Mouse (Mus musculus): Measurements from ENCODE around the gene Mlec. TPM values are rescaled to one million over a fixed set of nuclear protein-coding genes. Genes with fewer than 3 reads are reported as not detected.
"Not testable (repeated sequence)": the region's sequence is repeated elsewhere in the genome, so short reads cannot be mapped to it uniquely, and the experiment has no call there.

Mlec gene
- polyA plus RNA-seq, 1 experiment = 120 TPM

DNA sequence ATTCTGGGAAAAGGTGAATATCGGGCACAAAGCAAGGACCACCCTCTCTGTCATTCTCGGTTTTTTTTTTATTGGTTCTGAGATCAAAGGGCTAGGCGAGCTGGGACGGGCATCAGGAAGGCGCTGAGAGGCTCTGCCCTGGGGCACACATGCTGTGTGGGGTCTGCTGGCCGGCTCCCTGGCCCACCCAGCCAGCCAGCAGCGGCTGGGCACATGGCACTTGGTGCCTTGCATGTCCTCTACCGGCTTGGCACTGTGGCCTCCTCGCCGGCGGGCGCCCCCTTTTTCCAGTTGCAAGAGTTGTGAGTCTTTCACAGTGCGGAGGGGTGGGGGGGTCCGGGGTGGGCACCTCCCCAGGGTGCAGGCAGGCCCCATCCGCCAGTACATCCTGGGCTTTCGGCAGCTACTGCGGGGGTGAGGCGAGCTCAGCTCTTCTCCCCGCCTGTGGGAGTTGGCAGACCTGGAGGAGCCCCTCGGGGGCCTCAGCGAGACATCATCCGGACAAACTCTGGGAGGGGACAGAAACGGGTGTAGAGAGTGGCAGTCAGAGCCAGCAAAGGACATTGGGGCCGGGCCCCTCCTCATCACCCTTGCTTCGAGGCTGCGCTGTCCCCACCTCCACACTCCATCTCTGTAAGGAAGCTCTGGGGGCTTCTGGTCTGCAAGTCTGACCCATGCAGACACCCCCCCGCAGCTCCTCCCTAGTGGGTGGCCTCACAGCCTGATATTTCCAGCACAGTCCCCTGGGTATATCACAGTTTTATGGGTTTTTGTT is 10.8 kb upstream of the Mlec start:
- Histone ChIP-seq H3ac (ENCODE audit: control insufficient read depth, insufficient read length, low read depth) (no peak overlapping the region), H3K4me3 (ENCODE audit: insufficient read depth, poor library complexity, severe bottlenecking) (no peak overlapping the region), H3K36me3 (ENCODE audit: control insufficient read depth, insufficient read depth) (no peaks in the 10 kb centered on the region), H3K79me2 (ENCODE audit: control insufficient read depth, insufficient read depth) (no peaks in the 10 kb centered on the region), H3K79me3 (ENCODE audit: low read depth) (no peaks in the 10 kb centered on the region), H3K27me3 (ENCODE audit: control insufficient read depth, insufficient read depth, insufficient read length) (no peaks in the 10 kb centered on the region)
- TF ChIP-seq MYOD1 (IDR thresholded peaks at IDR 0.05; ENCODE audit: control insufficient read depth, insufficient read length, low read depth) (no peak), CTCF (IDR thresholded peaks at IDR 0.05; ENCODE audit: control insufficient read depth, insufficient read depth, insufficient read length) (no peak), USF1 (IDR thresholded peaks at IDR 0.05; ENCODE audit: low read depth) (no peak), CEBPB (IDR thresholded peaks at IDR 0.05; ENCODE audit: low read depth) (no peak), FOSL1 (IDR thresholded peaks at IDR 0.05; ENCODE audit: insufficient read depth, low read length, poor library complexity, severe bottlenecking) (no peak), MYOG (IDR thresholded peaks at IDR 0.05; ENCODE audit: control insufficient read depth, extremely low read depth, insufficient read length) (no peak), MAX (IDR thresholded peaks at IDR 0.05) (no peak)

DNA sequence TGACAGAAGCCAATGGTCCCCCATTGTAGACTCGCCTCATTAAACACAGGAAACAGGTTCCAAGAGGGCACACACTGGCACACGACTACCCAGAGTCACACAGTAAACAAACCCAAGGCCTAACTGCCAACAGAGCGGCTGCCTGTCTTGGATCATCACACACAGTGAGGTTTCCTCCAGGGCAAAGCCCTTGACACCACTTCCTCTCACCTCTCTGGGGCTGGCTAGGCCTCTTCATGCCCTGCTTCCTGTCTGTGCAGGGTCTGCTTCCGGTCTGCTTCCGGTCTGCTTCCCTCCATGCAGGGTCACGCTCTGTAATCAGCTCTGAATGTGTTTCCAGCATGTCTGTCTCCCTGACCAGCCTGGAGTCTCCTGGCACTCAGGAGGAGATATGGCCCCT is 9.4 kb upstream of the Mlec start:
- TF ChIP-seq MAX (IDR thresholded peaks at IDR 0.05) = no peak
- TF ChIP-seq CTCF (IDR thresholded peaks at IDR 0.05; ENCODE audit: control insufficient read depth, insufficient read depth, insufficient read length) = no peak
- no peak for TF ChIP-seq CEBPB (IDR thresholded peaks at IDR 0.05; ENCODE audit: low read depth)
- no peak for TF ChIP-seq FOSL1 (IDR thresholded peaks at IDR 0.05; ENCODE audit: insufficient read depth, low read length, poor library complexity, severe bottlenecking)
- no peak for TF ChIP-seq MYOG (IDR thresholded peaks at IDR 0.05; ENCODE audit: control insufficient read depth, extremely low read depth, insufficient read length)
- TF ChIP-seq USF1 (IDR thresholded peaks at IDR 0.05; ENCODE audit: low read depth) = no peak
- TF ChIP-seq MYOD1 (IDR thresholded peaks at IDR 0.05; ENCODE audit: control insufficient read depth, insufficient read length, low read depth) = no peak
- Histone ChIP-seq H3K79me2 (ENCODE audit: control insufficient read depth, insufficient read depth) (no peaks in the 10 kb centered on the region), H3K36me3 (ENCODE audit: control insufficient read depth, insufficient read depth) (no peaks in the 10 kb centered on the region), H3ac (ENCODE audit: control insufficient read depth, insufficient read length, low read depth) (no peak overlapping the region), H3K27me3 (ENCODE audit: control insufficient read depth, insufficient read depth, insufficient read length) (no peaks in the 10 kb centered on the region), H3K4me3 (ENCODE audit: insufficient read depth, poor library complexity, severe bottlenecking) (no peak overlapping the region), H3K79me3 (ENCODE audit: low read depth) (no peaks in the 10 kb centered on the region)

DNA sequence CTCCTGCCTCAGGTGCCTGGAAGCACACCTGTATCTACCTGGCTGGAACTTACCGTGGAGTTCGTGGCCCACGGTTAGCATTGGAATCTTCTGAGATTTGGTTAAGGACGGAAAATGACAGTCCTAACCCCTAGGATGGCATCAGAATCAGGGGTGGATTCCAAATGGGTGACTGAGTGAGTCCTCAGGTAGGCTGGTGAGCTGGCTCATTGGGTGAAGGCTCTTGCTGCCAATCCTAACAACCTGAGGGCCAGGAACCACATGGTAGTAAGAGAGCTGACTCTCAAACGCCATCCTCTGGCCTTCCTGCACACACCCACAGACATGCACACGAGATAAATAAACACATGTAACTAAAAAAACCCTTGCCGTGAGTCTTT is 8.8 kb upstream of the Mlec start:
- Histone ChIP-seq H3ac (ENCODE audit: control insufficient read depth, insufficient read length, low read depth) (no peak overlapping the region), H3K36me3 (ENCODE audit: control insufficient read depth, insufficient read depth) (no peaks in the 10 kb centered on the region), H3K79me3 (ENCODE audit: low read depth) (no peaks in the 10 kb centered on the region), H3K4me3 (ENCODE audit: insufficient read depth, poor library complexity, severe bottlenecking) (no peak overlapping the region), H3K27me3 (ENCODE audit: control insufficient read depth, insufficient read depth, insufficient read length) (no peaks in the 10 kb centered on the region), H3K79me2 (ENCODE audit: control insufficient read depth, insufficient read depth) (no peaks in the 10 kb centered on the region)
- TF ChIP-seq CEBPB (IDR thresholded peaks at IDR 0.05; ENCODE audit: low read depth) (no peak), USF1 (IDR thresholded peaks at IDR 0.05; ENCODE audit: low read depth) (no peak), MYOD1 (IDR thresholded peaks at IDR 0.05; ENCODE audit: control insufficient read depth, insufficient read length, low read depth) (no peak), MAX (IDR thresholded peaks at IDR 0.05) (no peak), CTCF (IDR thresholded peaks at IDR 0.05; ENCODE audit: control insufficient read depth, insufficient read depth, insufficient read length) (no peak), FOSL1 (IDR thresholded peaks at IDR 0.05; ENCODE audit: insufficient read depth, low read length, poor library complexity, severe bottlenecking) (no peak), MYOG (IDR thresholded peaks at IDR 0.05; ENCODE audit: control insufficient read depth, extremely low read depth, insufficient read length) (no peak)

DNA sequence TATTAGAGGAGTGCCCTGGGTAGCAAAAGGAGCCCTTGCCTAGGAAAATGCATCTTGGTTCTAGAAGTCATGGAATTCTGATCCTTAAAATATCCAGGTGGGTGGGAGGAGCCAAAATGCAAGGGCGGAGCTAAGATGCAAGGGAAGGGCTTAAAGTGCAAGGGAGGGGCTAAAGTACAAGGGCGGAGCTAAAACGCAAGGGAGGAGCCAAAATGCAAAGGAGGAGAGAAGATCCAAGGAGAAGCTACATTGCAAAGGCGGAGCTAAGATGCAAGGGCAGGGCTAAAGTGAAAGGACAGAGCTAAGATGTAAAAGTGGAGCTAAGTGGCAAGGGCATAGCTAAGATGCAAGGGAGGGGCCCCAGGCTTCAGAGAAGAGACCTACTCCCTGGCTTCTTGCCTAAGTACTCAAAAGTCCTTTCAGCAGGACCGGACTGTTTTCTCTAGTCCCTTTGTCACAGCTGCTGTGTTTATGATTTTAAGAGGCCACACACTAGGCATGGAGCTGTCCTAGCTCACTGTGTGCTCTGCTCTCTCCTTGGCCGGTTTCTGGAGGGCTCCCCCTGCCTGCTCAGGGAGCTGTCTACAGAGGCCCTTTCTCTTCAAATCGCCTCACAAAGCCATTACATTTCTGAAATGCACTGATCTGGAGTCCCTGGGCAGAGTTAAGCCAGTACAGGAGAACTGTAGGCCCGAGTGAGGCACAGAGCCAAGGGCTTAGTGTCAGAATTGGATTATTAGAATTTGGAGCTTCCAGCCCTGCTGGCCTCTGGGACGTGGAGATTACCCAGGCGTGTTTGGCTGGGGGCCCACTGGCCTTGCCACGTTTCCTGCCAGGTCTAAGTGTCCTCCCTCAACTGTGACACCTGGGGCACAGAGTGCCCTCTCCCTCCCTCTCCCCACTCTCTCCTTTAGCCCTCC is 8.2 kb upstream of the Mlec start:
- H3K27me3 ChIP-seq (ENCODE audit: control insufficient read depth, insufficient read depth, insufficient read length) = no peaks in the 10 kb centered on the region
- H3ac ChIP-seq (ENCODE audit: control insufficient read depth, insufficient read length, low read depth) = no peak overlapping the region
- no peaks in the 10 kb centered on the region for H3K79me2 ChIP-seq (ENCODE audit: control insufficient read depth, insufficient read depth)
- no peaks in the 10 kb centered on the region for H3K36me3 ChIP-seq (ENCODE audit: control insufficient read depth, insufficient read depth)
- H3K4me3 ChIP-seq (ENCODE audit: insufficient read depth, poor library complexity, severe bottlenecking) = no peak overlapping the region
- TF ChIP-seq MAX (IDR thresholded peaks at IDR 0.05) (no peak), CTCF (IDR thresholded peaks at IDR 0.05; ENCODE audit: control insufficient read depth, insufficient read depth, insufficient read length) (no peak), MYOD1 (IDR thresholded peaks at IDR 0.05; ENCODE audit: control insufficient read depth, insufficient read length, low read depth) (no peak)
- no peaks in the 10 kb centered on the region for H3K79me3 ChIP-seq (ENCODE audit: low read depth)

DNA sequence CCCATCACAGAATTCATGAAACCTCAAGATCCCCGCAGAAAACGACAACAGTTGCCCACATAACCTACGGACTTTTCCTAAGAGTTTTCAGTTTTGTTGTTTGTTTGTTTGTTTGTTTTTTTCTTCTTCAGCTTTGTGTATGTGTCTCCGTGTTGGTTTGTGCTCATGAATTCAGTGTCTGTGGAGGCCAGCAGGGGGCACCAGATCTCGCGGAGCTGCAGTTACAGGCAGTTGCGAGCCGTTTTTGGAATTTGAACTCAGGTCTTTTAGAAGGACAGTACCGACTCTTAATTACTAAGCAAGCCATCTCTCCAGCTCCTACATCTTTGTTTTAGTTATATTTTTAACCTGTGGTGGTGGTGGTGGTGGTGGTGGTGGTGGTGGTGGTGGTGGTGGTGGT is 7.4 kb upstream of the Mlec start:
- Histone ChIP-seq H3ac (ENCODE audit: control insufficient read depth, insufficient read length, low read depth) (no peak overlapping the region), H3K79me3 (ENCODE audit: low read depth) (no peaks in the 10 kb centered on the region), H3K27me3 (ENCODE audit: control insufficient read depth, insufficient read depth, insufficient read length) (no peaks in the 10 kb centered on the region), H3K36me3 (ENCODE audit: control insufficient read depth, insufficient read depth) (no peaks in the 10 kb centered on the region), H3K4me3 (ENCODE audit: insufficient read depth, poor library complexity, severe bottlenecking) (no peak overlapping the region), H3K79me2 (ENCODE audit: control insufficient read depth, insufficient read depth) (no peaks in the 10 kb centered on the region)
- TF ChIP-seq CTCF (IDR thresholded peaks at IDR 0.05; ENCODE audit: control insufficient read depth, insufficient read depth, insufficient read length) (no peak), MAX (IDR thresholded peaks at IDR 0.05) (no peak), USF1 (IDR thresholded peaks at IDR 0.05; ENCODE audit: low read depth) (no peak), FOSL1 (IDR thresholded peaks at IDR 0.05; ENCODE audit: insufficient read depth, low read length, poor library complexity, severe bottlenecking) (no peak), CEBPB (IDR thresholded peaks at IDR 0.05; ENCODE audit: low read depth) (no peak), MYOD1 (IDR thresholded peaks at IDR 0.05; ENCODE audit: control insufficient read depth, insufficient read length, low read depth) (no peak)

DNA sequence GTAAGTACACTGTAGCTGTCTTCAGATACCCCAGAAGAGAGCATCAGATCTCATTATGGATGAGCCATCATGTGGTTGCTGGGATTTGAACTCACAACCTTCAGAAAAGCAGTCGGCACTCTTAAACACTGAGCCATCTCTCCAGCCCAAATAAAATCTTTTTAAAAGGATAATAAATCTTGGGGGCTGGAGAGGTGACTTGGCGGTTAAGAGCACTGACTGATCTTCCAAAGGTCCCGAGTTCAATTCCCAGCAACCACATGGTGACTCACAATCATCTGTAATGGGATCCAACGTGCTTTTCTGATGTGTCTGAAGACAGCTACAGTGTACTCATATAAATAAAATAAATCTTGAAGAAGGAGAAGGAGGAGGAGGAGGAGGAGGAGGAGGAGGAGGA is 6.5 kb upstream of the Mlec start:
- H3K79me3 ChIP-seq (ENCODE audit: low read depth); H3K36me3 ChIP-seq (ENCODE audit: control insufficient read depth, insufficient read depth); H3ac ChIP-seq (ENCODE audit: control insufficient read depth, insufficient read length, low read depth); H3K27me3 ChIP-seq (ENCODE audit: control insufficient read depth, insufficient read depth, insufficient read length); H3K4me3 ChIP-seq (ENCODE audit: insufficient read depth, poor library complexity, severe bottlenecking); H3K79me2 ChIP-seq (ENCODE audit: control insufficient read depth, insufficient read depth): not testable (repeated sequence)

Data from C2C12 (cell line).